Mouse (Mus musculus): ENCODE measurements around the gene Hexim2. TPM values are rescaled to one million over a fixed set of nuclear protein-coding genes. Genes with fewer than 3 reads are reported as not detected.

The Hexim2 gene
- polyA plus RNA-seq, 1 experiment from 2014 or later, result 7.7 TPM

- peaks cover 21% of the 10 kb centered on the region for H3K27me3 ChIP-seq
- no peak overlapping the region for H3K27ac ChIP-seq
- H3K9me3 ChIP-seq (replicated peaks), result no peaks in the 10 kb centered on the region
- ATAC-seq (ENCODE audit: low read depth) (no peak), DNase-seq (no peak)
- H3K4me2 ChIP-seq, result 0 out of 2 replicates have a peak overlapping the region, but pooled peaks have one; percentile 88
- H3K4me1 ChIP-seq (replicated peaks), result peaks cover 64% of the 10 kb centered on the region
- H3K36me3 ChIP-seq, result peaks cover 15% of the 10 kb centered on the region
- H3K4me3 ChIP-seq (replicated peaks), result no peak overlapping the region
- WGBS (ENCODE audit: insufficient replicate concordance), result 75% methylated on average over 4 of the region's 4 CpGs
- no peak overlapping the region for H3K9ac ChIP-seq
Observed at GRCm38 (mm10) chr11:103113771-103114170, 18.5 kb upstream of the Hexim2 start.

- Histone ChIP-seq H3K4me3 (replicated peaks) (peak overlapping the region; percentile 71), H3K27me3 (peaks cover 21% of the 10 kb centered on the region), H3K9ac (peak overlapping the region; percentile 86), H3K27ac (peak overlapping the region; percentile 96), H3K4me1 (replicated peaks) (peaks cover 68% of the 10 kb centered on the region), H3K9me3 (replicated peaks) (no peaks in the 10 kb centered on the region), H3K36me3 (peaks cover 8% of the 10 kb centered on the region), H3K4me2 (peak overlapping the region; percentile 88)
- DNase-seq (no peak), ATAC-seq (ENCODE audit: low read depth) (no peak)
- 74% methylated on average over 11 of the region's 11 CpGs for WGBS (ENCODE audit: insufficient replicate concordance)
Observed at GRCm38 (mm10) chr11:103114270-103114943, 17.8 kb upstream of the Hexim2 start.

GRCm38 (mm10) chr11:103115163-103116007 is 16.8 kb upstream of the Hexim2 start:
- peak overlapping the region; percentile 96 for H3K27ac ChIP-seq
- DNase-seq, result peak; percentile 83
- peak overlapping the region; percentile 88 for H3K4me2 ChIP-seq
- peak overlapping the region; percentile 71 for H3K4me3 ChIP-seq (replicated peaks)
- H3K27me3 ChIP-seq, result peaks cover 21% of the 10 kb centered on the region
- H3K4me1 ChIP-seq (replicated peaks), result peaks cover 68% of the 10 kb centered on the region
- H3K36me3 ChIP-seq, result 0 out of 2 replicates have a peak, but pooled peaks cover 3% of the 10 kb centered on the region
- WGBS (ENCODE audit: insufficient replicate concordance), result 1% methylated on average over 34 of the region's 34 CpGs
- ATAC-seq (ENCODE audit: low read depth), result peak; percentile 72
- peak overlapping the region; percentile 86 for H3K9ac ChIP-seq
- H3K9me3 ChIP-seq (replicated peaks), result no peaks in the 10 kb centered on the region

GRCm38 (mm10) chr11:103116008-103116818 is 16.0 kb upstream of the Hexim2 start, which contains the start of gene Hexim1:
Hexim1 (plus strand) TSS chr11:103116231.
- Histone ChIP-seq H3K36me3 (no peaks in the 10 kb centered on the region), H3K9ac (peak within 1 kb of the TSS; percentile 90), H3K9me3 (replicated peaks) (no peaks in the 10 kb centered on the region), H3K27ac (peak within 1 kb of the TSS; percentile 96), H3K4me2 (peak within 1 kb of the TSS; percentile 99), H3K4me3 (replicated peaks) (peak within 1 kb of the TSS; percentile 85), H3K4me1 (replicated peaks) (peaks cover 66% of the 10 kb centered on the region), H3K27me3 (peaks cover 20% of the 10 kb centered on the region)
- DNase-seq (peak; percentile 100), ATAC-seq (ENCODE audit: low read depth) (peak; percentile 92)
- under 1% methylated on average over 53 of the region's 53 CpGs for WGBS (ENCODE audit: insufficient replicate concordance)

- peak; percentile 13; the same call in 1 of the 2 replicates for ATAC-seq (ENCODE audit: low read depth)
Observed at GRCm38 (mm10) chr11:103116959-103117590, 15.2 kb upstream of the Hexim2 start.

GRCm38 (mm10) chr11:103117591-103118009 is 14.6 kb upstream of the Hexim2 start:
- Histone ChIP-seq H3K27me3 (peaks cover 6% of the 10 kb centered on the region), H3K36me3 (no peaks in the 10 kb centered on the region), H3K4me2 (peak overlapping the region; percentile 99), H3K4me3 (replicated peaks) (peak overlapping the region; percentile 85), H3K9ac (peak overlapping the region; percentile 90), H3K9me3 (replicated peaks) (no peaks in the 10 kb centered on the region), H3K27ac (peak overlapping the region; percentile 93; the same call in 1 of the 2 replicates), H3K4me1 (replicated peaks) (peaks cover 52% of the 10 kb centered on the region)
- ATAC-seq (ENCODE audit: low read depth), result no peak
- under 1% methylated on average over 38 of the region's 38 CpGs for WGBS (ENCODE audit: insufficient replicate concordance)
- peak; percentile 28 for DNase-seq

More at GRCm38 (mm10) chr11:103116959-103117590, 15.2 kb upstream of the Hexim2 start:
- no peaks in the 10 kb centered on the region for H3K9me3 ChIP-seq (replicated peaks)
- under 1% methylated on average over 35 of the region's 35 CpGs for WGBS (ENCODE audit: insufficient replicate concordance)
- peak overlapping the region; percentile 85 for H3K4me3 ChIP-seq (replicated peaks)
- H3K27me3 ChIP-seq, result peaks cover 11% of the 10 kb centered on the region
- H3K4me1 ChIP-seq (replicated peaks), result peaks cover 57% of the 10 kb centered on the region
- DNase-seq, result peak; percentile 76
- H3K27ac ChIP-seq, result peak overlapping the region; percentile 93
- peak overlapping the region; percentile 99 for H3K4me2 ChIP-seq
- H3K9ac ChIP-seq, result peak overlapping the region; percentile 90
- H3K36me3 ChIP-seq, result no peaks in the 10 kb centered on the region

GRCm38 (mm10) chr11:103118866-103119265 is 13.4 kb upstream of the Hexim2 start:
- Histone ChIP-seq H3K27me3 (no peaks in the 10 kb centered on the region), H3K9ac (peak overlapping the region; percentile 90), H3K4me2 (peak overlapping the region; percentile 99), H3K4me1 (replicated peaks) (peaks cover 40% of the 10 kb centered on the region), H3K27ac (no peak overlapping the region), H3K9me3 (replicated peaks) (no peaks in the 10 kb centered on the region), H3K36me3 (no peaks in the 10 kb centered on the region), H3K4me3 (replicated peaks) (peak overlapping the region; percentile 85)
- no peak for ATAC-seq (ENCODE audit: low read depth)
- WGBS (ENCODE audit: insufficient replicate concordance), result 93% methylated on average over 2 of the region's 2 CpGs
- DNase-seq, result no peak

GRCm38 (mm10) chr11:103119609-103120008 is 12.6 kb upstream of the Hexim2 start:
- H3K27ac ChIP-seq, result no peak overlapping the region
- H3K9ac ChIP-seq, result no peak overlapping the region
- 62% methylated on average over 5 of the region's 5 CpGs for WGBS (ENCODE audit: insufficient replicate concordance)
- no peak overlapping the region for H3K4me3 ChIP-seq (replicated peaks)
- H3K27me3 ChIP-seq, result no peaks in the 10 kb centered on the region
- peaks cover 33% of the 10 kb centered on the region for H3K4me1 ChIP-seq (replicated peaks)
- DNase-seq (no peak), ATAC-seq (ENCODE audit: low read depth) (no peak)
- H3K36me3 ChIP-seq, result no peaks in the 10 kb centered on the region
- H3K4me2 ChIP-seq, result no peak overlapping the region
- no peaks in the 10 kb centered on the region for H3K9me3 ChIP-seq (replicated peaks)

- H3K27ac ChIP-seq, result no peak overlapping the region
- WGBS (ENCODE audit: insufficient replicate concordance), result 76% methylated on average over 5 of the region's 5 CpGs
Observed at GRCm38 (mm10) chr11:103120315-103120714, 11.9 kb upstream of the Hexim2 start.

More at GRCm38 (mm10) chr11:103120315-103120714, 11.9 kb upstream of the Hexim2 start:
- H3K4me1 ChIP-seq (replicated peaks), result peaks cover 28% of the 10 kb centered on the region
- no peak overlapping the region for H3K4me2 ChIP-seq
- no peaks in the 10 kb centered on the region for H3K36me3 ChIP-seq
- no peaks in the 10 kb centered on the region for H3K27me3 ChIP-seq
- no peak overlapping the region for H3K9ac ChIP-seq
- no peaks in the 10 kb centered on the region for H3K9me3 ChIP-seq (replicated peaks)
- ATAC-seq (ENCODE audit: low read depth) (no peak), DNase-seq (no peak)
- H3K4me3 ChIP-seq (replicated peaks), result no peak overlapping the region
